Mouse (Mus musculus): Measurements from ENCODE around the gene Mrpl46.

Gene Mrpl46

DNA sequence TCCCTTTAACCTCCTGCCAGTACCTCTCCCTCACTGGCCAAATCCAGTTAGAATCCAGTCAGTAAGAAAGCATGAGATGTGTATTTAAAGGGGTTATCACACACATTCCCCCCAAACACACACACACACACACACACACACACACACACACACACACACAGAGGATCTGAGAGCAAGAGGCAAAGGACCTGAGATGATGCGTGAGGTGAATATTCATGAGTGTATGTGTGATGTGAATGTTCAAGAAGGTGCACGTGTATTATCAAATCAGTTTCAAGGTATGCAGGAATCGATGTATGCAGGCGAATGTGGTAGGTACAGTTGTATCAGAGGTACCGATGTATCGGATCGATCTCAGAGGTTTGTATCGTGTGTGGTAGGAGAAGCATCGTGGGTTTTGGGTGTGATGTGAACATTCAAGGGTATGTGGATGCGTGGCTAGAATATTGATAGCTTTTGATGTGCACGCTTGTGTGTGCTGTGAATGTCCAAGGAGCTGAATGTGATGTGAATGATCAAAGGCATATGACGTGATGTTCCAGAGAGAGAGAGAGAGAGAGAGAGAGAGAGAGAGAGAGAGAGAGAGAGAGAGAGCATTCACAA is 15.3 kb downstream of the Mrpl46 start:
- no peak for DNase-seq (ENCODE audit: low spot score)

DNA sequence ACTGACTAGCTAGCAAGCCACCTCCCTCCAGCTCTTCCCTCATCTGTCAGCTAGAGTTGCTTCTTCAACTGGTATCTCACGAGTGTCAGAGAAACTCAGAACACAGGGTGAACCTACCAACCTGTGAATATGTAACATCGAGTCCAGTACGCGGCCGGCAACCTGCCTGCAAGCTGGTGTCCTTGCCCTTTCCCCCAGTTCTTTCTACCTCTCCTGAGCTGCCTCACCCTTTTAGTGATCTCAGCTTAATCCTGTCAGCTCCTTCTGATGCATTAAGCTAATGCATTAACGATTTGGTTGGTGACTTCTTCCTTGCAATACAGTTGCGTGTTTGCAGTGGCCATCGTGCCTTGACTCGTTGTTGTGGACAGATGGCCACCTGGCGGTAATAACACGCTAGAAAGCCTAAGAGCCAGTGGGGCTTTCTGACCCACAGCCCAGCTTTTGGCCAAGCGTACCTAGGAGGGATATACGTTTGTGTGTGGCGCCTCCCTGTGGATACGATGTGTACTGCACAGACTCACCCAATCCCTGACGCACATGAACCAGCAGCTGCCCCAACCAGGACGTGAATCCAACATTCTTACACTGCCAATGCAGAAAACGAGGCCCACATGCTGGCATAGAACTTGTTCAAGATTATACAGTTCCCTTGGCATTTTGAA is 17.2 kb downstream of the Mrpl46 start:
- peak; percentile 91 for DNase-seq (ENCODE audit: low spot score)

DNA sequence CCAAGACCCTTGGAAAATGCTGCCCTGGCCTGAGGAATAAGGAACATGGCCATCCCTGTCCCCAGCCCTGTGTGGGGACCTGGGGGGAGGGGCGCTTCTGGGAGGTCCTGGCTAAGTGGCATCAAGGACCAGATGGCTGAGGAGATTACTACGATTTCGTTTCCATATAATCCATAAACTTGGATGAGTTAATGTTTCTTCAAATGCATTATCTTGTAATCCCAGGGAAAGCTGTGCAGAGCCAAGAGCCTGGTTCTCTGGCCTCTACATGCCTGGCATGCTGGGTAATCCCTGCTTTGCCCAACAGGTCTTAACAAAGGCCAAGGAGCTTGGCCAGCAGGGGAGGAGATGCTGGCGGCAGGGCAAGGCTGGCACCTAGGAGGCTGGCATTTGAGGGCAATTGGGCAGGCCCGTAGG is 18.1 kb downstream of the Mrpl46 start:
- no peak for DNase-seq (ENCODE audit: low spot score)

DNA sequence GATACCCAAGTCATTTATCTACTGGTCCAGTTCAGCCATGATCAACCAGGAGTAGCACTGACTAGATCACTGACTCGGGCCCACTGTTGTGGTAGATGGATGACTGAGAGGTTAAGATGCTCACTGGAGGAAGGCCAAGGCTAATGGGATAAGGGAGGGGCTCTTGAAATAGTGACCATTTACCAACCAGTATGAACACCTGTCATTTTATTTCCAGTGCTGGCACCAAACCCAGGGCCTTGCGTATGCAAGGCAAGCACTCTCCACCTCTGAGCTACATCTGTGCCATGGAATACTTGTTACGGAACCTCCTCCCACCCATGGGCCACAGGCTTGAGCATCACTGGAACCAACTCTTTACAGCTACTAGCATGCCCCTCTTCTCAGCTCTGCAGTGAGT is 19.5 kb downstream of the Mrpl46 start:
- DNase-seq (ENCODE audit: low spot score): no peak

DNA sequence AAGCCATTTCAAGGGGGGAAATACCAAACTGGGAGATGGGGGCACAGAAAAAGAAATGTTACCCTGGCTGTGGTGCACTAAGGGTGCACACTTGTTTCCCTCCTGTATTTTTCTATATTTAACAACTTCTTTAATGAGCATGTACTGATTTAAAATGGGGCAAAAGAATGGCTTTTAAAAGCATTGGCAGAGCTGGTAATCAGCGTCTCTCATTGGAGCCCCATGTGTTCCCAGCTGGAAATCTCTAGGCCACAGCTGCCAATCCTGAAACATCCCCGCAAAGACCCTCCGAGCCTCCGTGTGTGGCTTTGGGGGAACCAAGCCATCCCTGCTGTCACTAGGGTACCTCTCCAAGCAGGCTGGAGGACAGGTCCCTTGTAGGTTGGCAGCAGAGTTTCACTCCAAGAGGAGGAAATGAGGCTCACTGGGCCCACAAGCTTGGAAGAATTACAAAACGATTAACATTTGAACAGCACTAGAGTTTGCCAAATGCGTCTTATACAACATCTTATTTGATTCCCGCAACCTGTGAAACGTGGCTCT is 28.8 kb downstream of the Mrpl46 start:
- DNase-seq (ENCODE audit: low spot score): no peak

DNA sequence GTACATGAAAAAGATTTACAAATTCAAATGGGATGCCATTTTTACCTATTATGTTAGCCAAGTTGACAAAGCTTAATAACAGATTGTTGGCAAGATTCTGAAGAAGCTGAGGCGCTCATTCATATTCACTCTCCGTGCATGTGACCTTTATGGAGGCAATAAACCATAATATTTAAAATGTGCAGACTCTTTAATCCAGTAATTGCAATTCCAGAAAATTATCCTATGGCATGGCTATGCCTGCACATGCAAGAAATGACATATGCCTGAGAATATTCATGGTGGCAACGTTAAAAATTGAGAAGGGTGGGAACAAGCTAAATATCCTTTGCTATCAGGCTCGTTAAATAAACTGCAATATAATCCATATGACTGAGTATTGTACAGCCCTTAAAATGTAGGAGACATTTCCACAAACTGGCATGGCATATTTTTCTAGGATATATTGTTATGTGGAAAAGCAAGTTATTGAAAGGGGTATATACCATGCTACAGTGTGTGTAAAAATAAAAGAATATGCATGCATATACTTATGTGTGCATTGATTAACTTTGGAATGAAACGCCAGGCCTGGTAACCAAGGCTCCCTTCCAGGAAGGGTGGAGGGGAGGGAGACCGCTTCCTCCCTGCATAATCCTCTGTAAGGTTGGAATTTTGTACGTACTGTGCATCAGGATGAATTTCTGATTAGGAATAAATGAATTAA is 29.4 kb downstream of the Mrpl46 start:
- DNase-seq (ENCODE audit: low spot score): no peak

DNA sequence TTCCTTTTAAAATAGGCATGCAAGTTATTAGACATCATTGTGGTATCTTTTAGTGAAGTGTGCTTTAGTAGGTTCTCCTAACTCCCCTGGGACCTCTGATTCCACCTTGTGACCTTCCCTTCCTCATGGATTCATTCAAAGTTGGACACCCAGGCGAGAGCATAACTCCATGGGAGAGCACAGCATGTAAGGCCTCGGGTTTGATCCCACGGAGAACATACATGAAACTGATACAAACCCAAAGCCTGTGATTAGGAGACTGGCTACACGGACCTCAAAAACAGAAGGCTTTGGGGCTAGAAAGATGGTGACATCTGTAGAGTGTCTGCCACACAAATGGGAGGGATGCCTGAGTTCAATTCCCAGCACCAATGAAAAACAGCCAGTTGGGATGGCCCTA is 30.4 kb downstream of the Mrpl46 start:
- DNase-seq (ENCODE audit: low spot score): no peak

DNA sequence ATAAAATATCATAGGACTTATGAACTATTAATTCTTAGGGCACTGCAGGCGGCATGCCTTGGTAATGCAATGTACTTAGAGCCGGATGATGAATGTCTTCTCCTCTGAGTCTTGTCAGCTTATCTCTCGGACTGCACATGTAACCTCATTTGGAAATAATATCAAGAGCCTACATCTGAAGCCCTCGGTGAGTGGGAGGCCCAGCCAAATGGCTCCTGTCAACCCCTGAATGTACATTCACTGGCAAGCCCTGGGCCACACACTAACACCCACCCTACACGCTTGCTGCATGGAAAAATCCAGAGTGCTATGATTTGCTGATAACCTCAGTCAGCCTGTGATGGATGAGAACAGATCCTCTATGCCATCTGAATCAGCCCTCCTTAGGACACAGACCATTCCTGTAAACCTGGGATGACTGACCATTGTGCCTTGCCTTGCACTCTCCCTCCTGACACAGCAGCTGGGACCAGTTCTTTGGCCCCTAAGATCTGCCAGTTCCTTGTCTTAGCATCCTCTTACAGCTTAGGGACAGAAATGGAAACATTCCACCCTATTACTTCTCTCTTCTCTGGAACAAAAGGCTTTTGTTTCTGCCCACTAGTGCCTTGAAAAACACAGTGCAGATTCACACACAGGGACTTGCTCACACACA is 39.5 kb downstream of the Mrpl46 start:
- no peak for DNase-seq (ENCODE audit: low spot score)

DNA sequence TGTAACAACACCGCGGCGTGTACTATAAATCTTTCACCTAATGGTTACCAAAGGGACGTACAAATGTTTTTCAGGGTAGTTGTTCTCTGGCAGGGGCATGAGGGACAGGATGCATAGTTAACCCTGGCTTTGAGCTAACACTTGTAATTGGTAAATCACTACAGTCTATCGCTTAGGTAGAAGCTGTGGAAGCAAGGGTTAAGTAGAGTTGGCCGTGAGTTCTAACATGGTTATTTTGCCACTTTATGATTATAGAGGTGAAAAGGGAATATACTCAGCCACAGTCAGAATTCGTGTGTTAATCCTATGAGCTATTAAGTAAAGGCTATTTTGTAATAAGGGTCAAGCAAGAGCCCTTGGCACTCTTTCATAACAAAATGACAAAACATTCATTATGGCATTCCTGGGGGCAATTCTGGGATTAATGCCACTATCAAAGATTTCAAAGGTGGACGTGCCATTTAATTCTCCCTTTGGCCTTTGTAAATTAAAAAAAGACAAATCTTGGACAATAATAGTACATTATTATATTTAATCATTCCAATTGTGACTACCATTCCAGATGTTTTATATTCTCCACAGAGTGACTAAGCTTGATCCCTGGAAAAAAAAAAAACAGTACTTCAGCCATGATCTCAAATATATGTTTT is 43.9 kb downstream of the Mrpl46 start:
- no peak for DNase-seq (ENCODE audit: low spot score)

DNA sequence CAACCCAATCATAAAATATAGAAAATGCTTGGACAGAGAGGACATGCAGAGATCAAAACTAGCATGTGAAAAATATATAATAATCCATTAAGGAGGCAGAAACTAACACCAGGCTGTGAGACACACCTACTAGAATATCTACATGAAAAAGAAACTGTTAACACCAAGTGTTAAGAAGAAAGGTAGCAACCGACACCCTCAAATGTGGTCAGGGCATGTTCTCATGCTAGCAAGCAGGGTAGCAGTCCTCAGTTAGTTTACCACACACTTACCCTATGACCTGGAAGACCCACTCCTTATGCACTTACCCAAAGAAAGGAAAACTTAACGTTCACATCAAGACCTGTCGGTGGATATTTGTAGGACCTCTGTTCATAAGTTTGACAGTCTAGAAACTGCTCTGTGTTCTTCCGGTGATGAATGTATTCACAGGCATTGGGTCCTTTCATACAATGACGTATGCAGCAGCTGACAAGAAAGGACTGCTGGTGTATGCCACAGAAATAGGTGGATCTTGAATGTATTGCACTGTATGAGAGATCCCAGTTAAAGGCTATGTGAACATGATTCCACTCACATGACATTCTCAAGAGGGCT is 45.6 kb downstream of the Mrpl46 start, which contains the start of gene Ntrk3:
Gene Ntrk3, minus strand, starts transcription at position 399 of the 597 bp plus-strand sequence.
- no peak for DNase-seq (ENCODE audit: low spot score)

DNA sequence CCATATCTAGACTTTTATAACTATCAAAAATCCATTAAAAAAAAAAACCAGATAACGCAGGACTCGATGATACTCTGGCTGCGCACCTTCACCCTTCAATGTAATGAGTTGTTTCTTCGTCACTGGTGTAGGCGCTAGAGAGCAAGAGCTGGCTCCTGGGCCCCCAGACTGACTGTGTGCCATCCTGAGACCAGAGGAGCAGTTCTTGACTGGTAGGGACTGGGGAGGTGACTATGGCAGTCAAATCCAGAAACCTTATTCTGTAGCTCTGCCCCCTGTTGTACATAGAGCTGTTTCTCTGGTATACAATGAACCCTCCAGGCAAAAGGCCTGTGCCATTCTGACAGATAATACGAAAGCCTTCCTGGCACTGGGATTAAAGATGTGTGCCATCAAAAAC is 46.1 kb downstream of the Mrpl46 start:
- no peak for DNase-seq (ENCODE audit: low spot score)

DNA sequence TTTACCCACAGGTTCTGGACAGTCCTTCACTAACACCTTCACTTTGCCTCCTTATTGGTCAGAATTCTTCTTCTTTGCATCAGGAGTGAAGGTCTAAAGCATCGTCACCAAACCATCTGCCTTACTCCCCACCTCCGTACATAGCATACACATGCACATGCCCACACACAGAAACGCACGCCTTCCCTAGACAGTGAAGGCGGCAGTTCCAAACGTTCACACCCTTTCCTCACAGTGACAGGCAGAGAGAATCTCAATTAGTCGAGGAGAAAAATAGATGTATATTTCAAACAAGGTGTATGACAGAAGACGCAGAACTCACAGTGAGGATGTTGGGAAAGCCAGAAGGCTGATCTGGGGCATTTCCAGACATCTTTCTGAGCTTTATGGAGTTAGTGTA is 51.9 kb downstream of the Mrpl46 start:
- no peak for DNase-seq (ENCODE audit: low spot score)
